Mouse (Mus musculus): ENCODE measurements around the gene Cdx2. TPM values are rescaled to one million over a fixed set of nuclear protein-coding genes. Genes with fewer than 3 reads are reported as not detected.

Gene Cdx2
- polyA plus RNA-seq, 2 experiments from 2014 or later: not detected

GRCm38 (mm10) chr5:147292506-147293120, 14.5 kb downstream of the Cdx2 start:
- no peak for ATAC-seq

- no peak for ATAC-seq
Measured at GRCm38 (mm10) chr5:147291764-147292505, 15.1 kb downstream of the Cdx2 start.

GRCm38 (mm10) chr5:147284365-147284764, 22.7 kb downstream of the Cdx2 start:
- no peak for ATAC-seq

- no peak for ATAC-seq
Measured at GRCm38 (mm10) chr5:147277547-147277925, 29.5 kb downstream of the Cdx2 start.

GRCm38 (mm10) chr5:147276701-147277546, 30.1 kb downstream of the Cdx2 start:
- no peak for ATAC-seq

- ATAC-seq: no peak
Measured at GRCm38 (mm10) chr5:147275761-147276160, 31.3 kb downstream of the Cdx2 start.

GRCm38 (mm10) chr5:147274174-147275141, 32.6 kb downstream of the Cdx2 start:
- ATAC-seq: no peak

GRCm38 (mm10) chr5:147272808-147273345, 34.2 kb downstream of the Cdx2 start:
- no peak for ATAC-seq

GRCm38 (mm10) chr5:147272046-147272807, 34.8 kb downstream of the Cdx2 start:
- no peak for ATAC-seq

- ATAC-seq: no peak
Measured at GRCm38 (mm10) chr5:147270673-147271655, 36.1 kb downstream of the Cdx2 start.

- no peak for ATAC-seq
Measured at GRCm38 (mm10) chr5:147269926-147270672, 37.0 kb downstream of the Cdx2 start, which contains the start of gene Pdx1. TSS of gene Pdx1 (plus strand) at chr5:147269959.

GRCm38 (mm10) chr5:147269371-147269770, 37.7 kb downstream of the Cdx2 start:
- ATAC-seq: no peak

- no peak for ATAC-seq
Measured at GRCm38 (mm10) chr5:147268728-147269127, 38.3 kb downstream of the Cdx2 start.

GRCm38 (mm10) chr5:147267434-147267833, 39.6 kb downstream of the Cdx2 start:
- no peak for ATAC-seq

GRCm38 (mm10) chr5:147263945-147264344, 43.1 kb downstream of the Cdx2 start:
- no peak for ATAC-seq

- no peak for ATAC-seq
Measured at GRCm38 (mm10) chr5:147261899-147262541, 45.0 kb downstream of the Cdx2 start.

GRCm38 (mm10) chr5:147260778-147261177, 46.3 kb downstream of the Cdx2 start:
- no peak for ATAC-seq

GRCm38 (mm10) chr5:147260189-147260588, 46.9 kb downstream of the Cdx2 start:
- no peak for ATAC-seq

Data from activated CD4-positive, CD25-positive, alpha-beta regulatory T cell, adult 4 months (primary cell).